Mouse (Mus musculus) thymus, adult 2 months (tissue): ENCODE data around the gene Cd274.

Experiments
- CTCF ChIP-seq: fragments of 200-500 bp; IDR thresholded peaks from 2 replicates; pipeline ENCODE4 v1.5.1; 2012; ENCODE audit warnings: mild to moderate bottlenecking, control low read depth, low read length, moderate library complexity, borderline replicate concordance; ENCODE audit not compliant: control insufficient read depth, poor library complexity, insufficient read depth; ENCODE audit errors: extremely low read depth
- POLR2A ChIP-seq: fragments of 200-500 bp; IDR thresholded peaks from 2 replicates; pipeline ENCODE4 v1.6.1; 2012; ENCODE audit warnings: mild to moderate bottlenecking, low read length, control low read depth, moderate library complexity; ENCODE audit not compliant: control insufficient read depth, poor library complexity, insufficient read depth; ENCODE audit errors: extremely low read depth

DNA sequence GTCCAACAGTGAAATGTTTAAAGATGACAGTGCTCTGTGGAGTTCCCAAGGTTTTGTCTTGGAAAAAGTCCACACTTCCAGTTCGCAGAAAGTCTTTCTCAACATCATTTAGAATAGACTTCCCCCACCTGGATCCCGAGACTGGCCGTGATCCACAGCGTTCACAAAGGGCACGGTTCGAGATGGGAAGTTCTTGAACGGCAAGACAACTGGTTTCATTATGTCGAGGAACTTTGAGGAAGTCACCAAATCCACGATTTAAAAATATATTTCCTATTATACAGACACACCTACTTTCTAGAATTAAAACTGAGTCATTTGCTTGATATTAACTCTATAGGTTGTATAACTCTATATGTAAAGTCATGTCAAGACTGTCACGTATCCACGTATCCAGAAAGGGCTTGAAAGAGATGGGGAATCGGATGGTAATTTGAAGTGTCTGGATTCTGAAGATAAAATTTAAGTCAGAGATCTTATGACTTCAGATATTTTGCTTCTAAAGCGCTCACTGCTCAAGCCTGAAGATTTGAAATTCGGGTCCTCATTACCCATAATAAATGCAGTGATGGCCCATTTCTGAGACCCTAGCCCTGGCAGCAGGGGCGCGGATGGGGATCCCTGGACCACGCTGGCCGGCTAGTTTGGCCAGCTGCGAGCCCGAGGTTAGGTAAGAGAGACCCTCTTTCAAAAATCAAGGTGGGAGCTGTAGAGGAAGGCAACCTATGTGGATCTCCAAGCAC is 858 bp upstream of the Cd274 start:
- TF ChIP-seq CTCF: no peak
- TF ChIP-seq POLR2A: no peak
